Mouse (Mus musculus): ENCODE results near the gene Kcnc1. TPM values are rescaled to one million over a fixed set of nuclear protein-coding genes. Genes with fewer than 3 reads are reported as not detected.

The Kcnc1 gene
- polyA plus RNA-seq, 1 experiment from 2014 or later = 0.03 TPM

GRCm38 (mm10) chr7:46415818-46416425, 19.6 kb downstream of the Kcnc1 start:
- Histone ChIP-seq H3K27me3 (ENCODE audit: low read depth, poor library complexity, severe bottlenecking) (no peaks in the 10 kb centered on the region), H3K27ac (no peak overlapping the region), H3K4me1 (no peaks in the 10 kb centered on the region), H3K4me3 (no peak overlapping the region), H3K36me3 (no peaks in the 10 kb centered on the region), H3K9me3 (replicated peaks) (no peaks in the 10 kb centered on the region)
- DNase-seq (ENCODE audit: low spot score) = no peak
- 84% methylated on average over 14 of the region's 14 CpGs for WGBS

- Histone ChIP-seq H3K9me3 (replicated peaks) (no peaks in the 10 kb centered on the region), H3K4me3 (no peak overlapping the region), H3K27ac (no peak overlapping the region), H3K27me3 (ENCODE audit: low read depth, poor library complexity, severe bottlenecking) (no peaks in the 10 kb centered on the region), H3K36me3 (no peaks in the 10 kb centered on the region), H3K4me1 (no peaks in the 10 kb centered on the region)
- no peak for DNase-seq (ENCODE audit: low spot score)
- 80% methylated on average over 7 of the region's 7 CpGs for WGBS
Measured at GRCm38 (mm10) chr7:46417467-46417866, 21.2 kb downstream of the Kcnc1 start.

- Histone ChIP-seq H3K9me3 (replicated peaks) (no peaks in the 10 kb centered on the region), H3K4me3 (no peak overlapping the region), H3K36me3 (no peaks in the 10 kb centered on the region), H3K27ac (no peak overlapping the region), H3K4me1 (no peaks in the 10 kb centered on the region), H3K27me3 (ENCODE audit: low read depth, poor library complexity, severe bottlenecking) (no peaks in the 10 kb centered on the region)
- WGBS = 82% methylated on average over 16 of the region's 16 CpGs
- DNase-seq (ENCODE audit: low spot score) = no peak
Measured at GRCm38 (mm10) chr7:46418102-46418622, 21.9 kb downstream of the Kcnc1 start.

GRCm38 (mm10) chr7:46421535-46421934, 25.2 kb downstream of the Kcnc1 start:
- H3K4me1 ChIP-seq = no peaks in the 10 kb centered on the region
- no peak overlapping the region for H3K27ac ChIP-seq
- H3K4me3 ChIP-seq = no peak overlapping the region
- no peaks in the 10 kb centered on the region for H3K9me3 ChIP-seq (replicated peaks)
- H3K27me3 ChIP-seq (ENCODE audit: low read depth, poor library complexity, severe bottlenecking) = no peaks in the 10 kb centered on the region
- no peak for DNase-seq (ENCODE audit: low spot score)
- 52% methylated on average over 5 of the region's 5 CpGs for WGBS
- no peaks in the 10 kb centered on the region for H3K36me3 ChIP-seq

GRCm38 (mm10) chr7:46422052-46422763, 25.9 kb downstream of the Kcnc1 start:
- Histone ChIP-seq H3K4me1 (no peaks in the 10 kb centered on the region), H3K36me3 (no peaks in the 10 kb centered on the region), H3K27me3 (ENCODE audit: low read depth, poor library complexity, severe bottlenecking) (no peaks in the 10 kb centered on the region), H3K4me3 (no peak overlapping the region), H3K27ac (no peak overlapping the region), H3K9me3 (replicated peaks) (no peaks in the 10 kb centered on the region)
- DNase-seq (ENCODE audit: low spot score) = no peak
- 86% methylated on average over 8 of the region's 8 CpGs for WGBS

GRCm38 (mm10) chr7:46422764-46423412, 26.6 kb downstream of the Kcnc1 start:
- DNase-seq (ENCODE audit: low spot score) = peak; percentile 70
- no peak overlapping the region for H3K27ac ChIP-seq
- 58% methylated on average over 18 of the region's 18 CpGs for WGBS
- H3K4me1 ChIP-seq = no peaks in the 10 kb centered on the region
- H3K9me3 ChIP-seq (replicated peaks) = no peaks in the 10 kb centered on the region
- no peaks in the 10 kb centered on the region for H3K36me3 ChIP-seq
- no peaks in the 10 kb centered on the region for H3K27me3 ChIP-seq (ENCODE audit: low read depth, poor library complexity, severe bottlenecking)
- H3K4me3 ChIP-seq = no peak overlapping the region

GRCm38 (mm10) chr7:46423951-46424350, 27.7 kb downstream of the Kcnc1 start:
- H3K4me3 ChIP-seq = no peak overlapping the region
- H3K27ac ChIP-seq = no peak overlapping the region
- H3K9me3 ChIP-seq (replicated peaks) = no peaks in the 10 kb centered on the region
- H3K27me3 ChIP-seq (ENCODE audit: low read depth, poor library complexity, severe bottlenecking) = no peaks in the 10 kb centered on the region
- 82% methylated on average over 3 of the region's 3 CpGs for WGBS
- H3K4me1 ChIP-seq = no peaks in the 10 kb centered on the region
- no peaks in the 10 kb centered on the region for H3K36me3 ChIP-seq
- DNase-seq (ENCODE audit: low spot score) = no peak

GRCm38 (mm10) chr7:46425012-46425411, 28.7 kb downstream of the Kcnc1 start:
- H3K36me3 ChIP-seq = no peaks in the 10 kb centered on the region
- H3K27me3 ChIP-seq (ENCODE audit: low read depth, poor library complexity, severe bottlenecking) = no peaks in the 10 kb centered on the region
- no peak overlapping the region for H3K4me3 ChIP-seq
- 72% methylated on average over 4 of the region's 4 CpGs for WGBS
- no peaks in the 10 kb centered on the region for H3K9me3 ChIP-seq (replicated peaks)
- H3K4me1 ChIP-seq = no peaks in the 10 kb centered on the region
- no peak for DNase-seq (ENCODE audit: low spot score)
- H3K27ac ChIP-seq = no peak overlapping the region

GRCm38 (mm10) chr7:46433874-46434273, 37.6 kb downstream of the Kcnc1 start:
- Histone ChIP-seq H3K9me3 (replicated peaks) (no peaks in the 10 kb centered on the region), H3K27me3 (ENCODE audit: low read depth, poor library complexity, severe bottlenecking) (no peaks in the 10 kb centered on the region), H3K27ac (no peak overlapping the region), H3K36me3 (no peaks in the 10 kb centered on the region), H3K4me3 (no peak overlapping the region), H3K4me1 (peaks cover 4% of the 10 kb centered on the region; the same call in 1 of the 2 replicates)
- no peak for DNase-seq (ENCODE audit: low spot score)
- 83% methylated on average over 5 of the region's 5 CpGs for WGBS

GRCm38 (mm10) chr7:46435833-46436232, 39.5 kb downstream of the Kcnc1 start:
- 90% methylated on average over 5 of the region's 5 CpGs for WGBS
- no peaks in the 10 kb centered on the region for H3K9me3 ChIP-seq (replicated peaks)
- no peak overlapping the region for H3K27ac ChIP-seq
- H3K4me1 ChIP-seq = peaks cover 4% of the 10 kb centered on the region; the same call in 1 of the 2 replicates
- H3K4me3 ChIP-seq = no peak overlapping the region
- no peaks in the 10 kb centered on the region for H3K27me3 ChIP-seq (ENCODE audit: low read depth, poor library complexity, severe bottlenecking)
- no peak for DNase-seq (ENCODE audit: low spot score)
- H3K36me3 ChIP-seq = no peaks in the 10 kb centered on the region

- peaks cover 4% of the 10 kb centered on the region; the same call in 1 of the 2 replicates for H3K4me1 ChIP-seq
- no peaks in the 10 kb centered on the region for H3K27me3 ChIP-seq (ENCODE audit: low read depth, poor library complexity, severe bottlenecking)
- H3K9me3 ChIP-seq (replicated peaks) = no peaks in the 10 kb centered on the region
- 38% methylated on average over 9 of the region's 9 CpGs for WGBS
- DNase-seq (ENCODE audit: low spot score) = no peak
- H3K27ac ChIP-seq = no peak overlapping the region
- no peaks in the 10 kb centered on the region for H3K36me3 ChIP-seq
- H3K4me3 ChIP-seq = no peak overlapping the region
Measured at GRCm38 (mm10) chr7:46438537-46439141, 42.3 kb downstream of the Kcnc1 start.

- H3K27ac ChIP-seq = no peak overlapping the region
- WGBS = 88% methylated on average over 10 of the region's 10 CpGs
- H3K9me3 ChIP-seq (replicated peaks) = no peaks in the 10 kb centered on the region
- H3K36me3 ChIP-seq = no peaks in the 10 kb centered on the region
- peaks cover 4% of the 10 kb centered on the region; the same call in 1 of the 2 replicates for H3K4me1 ChIP-seq
- no peak overlapping the region for H3K4me3 ChIP-seq
- no peak for DNase-seq (ENCODE audit: low spot score)
- H3K27me3 ChIP-seq (ENCODE audit: low read depth, poor library complexity, severe bottlenecking) = no peaks in the 10 kb centered on the region
Measured at GRCm38 (mm10) chr7:46443163-46443562, 46.9 kb downstream of the Kcnc1 start.

- no peak for DNase-seq (ENCODE audit: low spot score)
- no peaks in the 10 kb centered on the region for H3K36me3 ChIP-seq
- no peaks in the 10 kb centered on the region for H3K9me3 ChIP-seq (replicated peaks)
- H3K4me3 ChIP-seq = no peak overlapping the region
- no peak overlapping the region for H3K27ac ChIP-seq
- no peaks in the 10 kb centered on the region for H3K27me3 ChIP-seq (ENCODE audit: low read depth, poor library complexity, severe bottlenecking)
- WGBS = 74% methylated on average over 6 of the region's 6 CpGs
- no peaks in the 10 kb centered on the region for H3K4me1 ChIP-seq
Measured at GRCm38 (mm10) chr7:46445896-46446295, 49.6 kb downstream of the Kcnc1 start.
